Mouse (Mus musculus) heart, adult 2 months (tissue): ENCODE measurements at regions not wholly inside any gene's neighbourhood (a gene's known extent, or its start where the extent isn't known, plus 50 kb on each side); places are given as distances from the start of the nearest gene placed in this dataset.

Experiments used
- DNase-seq, 2 experiments: peaks; one replicate each; pipeline ENCODE4 v3.0.0; 2021
- H3K27ac ChIP-seq: fragments of 200-600 bp; 2 replicates; pipeline ENCODE4 v1.8.1; 2022
- H3K27me3 ChIP-seq: fragments of 200-500 bp; 2 replicates; pipeline ENCODE4 v1.6.1; 2012; ENCODE audit warnings: mild to moderate bottlenecking, low read length, inconsistent platforms, mixed read lengths; ENCODE audit not compliant: control insufficient read depth, insufficient read depth
- H3K36me3 ChIP-seq: fragments of 200-500 bp; 2 replicates; pipeline ENCODE4 v1.6.1; 2012; ENCODE audit warnings: low read length, inconsistent platforms; ENCODE audit not compliant: control insufficient read depth, insufficient read depth
- H3K4me1 ChIP-seq: fragments of 200-500 bp; 2 replicates; pipeline ENCODE4 v1.6.1; 2011; ENCODE audit warnings: low read length; ENCODE audit not compliant: control insufficient read depth, insufficient read depth
- H3K4me3 ChIP-seq: fragments of 200-600 bp; 2 replicates; pipeline ENCODE4 v1.8.1; 2022
- H3K79me2 ChIP-seq: fragments of 200-500 bp; replicated peaks from 2 replicates; pipeline ENCODE4 v1.6.1; 2012; ENCODE audit warnings: mild to moderate bottlenecking, inconsistent platforms, low read length, moderate library complexity, mixed read lengths; ENCODE audit not compliant: control insufficient read depth, insufficient read depth
- H3K9ac ChIP-seq: fragments of 200-500 bp; 2 replicates; pipeline ENCODE4 v1.6.1; 2012; ENCODE audit warnings: low read depth, mild to moderate bottlenecking, control low read depth, inconsistent platforms, low read length, mixed read lengths
- CTCF ChIP-seq: fragments of 200-600 bp; IDR thresholded peaks from 2 replicates; pipeline ENCODE4 v1.8.1; 2022; ENCODE audit warnings: antibody characterized with exemption, mild to moderate bottlenecking, moderate library complexity
- EP300 ChIP-seq: fragments of 200-500 bp; IDR thresholded peaks from 2 replicates; pipeline ENCODE4 v1.6.1; 2011; ENCODE audit warnings: low read depth, low read length, control low read depth; ENCODE audit not compliant: insufficient read depth
- POLR2A ChIP-seq: fragments of 200-500 bp; IDR thresholded peaks from 2 replicates; pipeline ENCODE4 v1.6.1; 2011; ENCODE audit warnings: mild to moderate bottlenecking, low read depth, low read length, control low read depth; ENCODE audit not compliant: insufficient read depth
- WGBS: fragments of 180-500 bp; shearing (Covaris S2); methylation state at CpG from one replicate; pipeline ENCODE4 v1.1.7; 2018; 5-methylcytosine and 5-hydroxymethylcytosine counted together
- intact Hi-C: fragments of 180-260 bp; cut with DNase I; formaldehyde crosslinking; loops from one replicate; pipeline ENCODE4 v1.15.1; 2025

DNA sequence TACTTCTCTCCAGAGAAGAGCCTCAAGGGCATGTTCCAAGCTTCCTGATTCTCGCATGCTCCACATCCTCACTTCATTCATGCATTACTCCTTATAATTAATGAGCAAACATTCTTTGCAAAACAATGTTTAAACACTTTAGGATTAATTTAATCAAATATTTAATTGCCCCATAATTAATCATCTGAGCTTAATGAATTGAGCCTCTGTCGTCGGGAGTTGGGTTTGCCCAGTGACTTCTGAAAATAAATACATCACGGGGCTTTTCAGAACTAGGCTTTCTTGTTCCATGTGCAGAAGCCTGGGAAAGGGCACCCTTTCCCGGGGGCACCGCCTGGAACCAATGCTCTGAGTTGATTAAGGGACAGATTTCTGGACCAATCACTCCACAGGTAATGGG lies 135.1 kb downstream of the Wscd1 start:
- no peaks in the 10 kb centered on the region for H3K79me2 ChIP-seq
- no peak for DNase-seq
- no peaks in the 10 kb centered on the region for H3K4me1 ChIP-seq
- H3K36me3 ChIP-seq = no peaks in the 10 kb centered on the region
- H3K27ac ChIP-seq = no peak overlapping the region
- TF ChIP-seq POLR2A = no peak
- TF ChIP-seq CTCF = no peak
- TF ChIP-seq EP300 = no peak
- H3K27me3 ChIP-seq = no peaks in the 10 kb centered on the region
- H3K4me3 ChIP-seq = no peak overlapping the region
- intact Hi-C loops = no loop called here
- WGBS = 77% methylated on average over 6 of the region's 6 CpGs
- H3K9ac ChIP-seq = no peak overlapping the region

DNA sequence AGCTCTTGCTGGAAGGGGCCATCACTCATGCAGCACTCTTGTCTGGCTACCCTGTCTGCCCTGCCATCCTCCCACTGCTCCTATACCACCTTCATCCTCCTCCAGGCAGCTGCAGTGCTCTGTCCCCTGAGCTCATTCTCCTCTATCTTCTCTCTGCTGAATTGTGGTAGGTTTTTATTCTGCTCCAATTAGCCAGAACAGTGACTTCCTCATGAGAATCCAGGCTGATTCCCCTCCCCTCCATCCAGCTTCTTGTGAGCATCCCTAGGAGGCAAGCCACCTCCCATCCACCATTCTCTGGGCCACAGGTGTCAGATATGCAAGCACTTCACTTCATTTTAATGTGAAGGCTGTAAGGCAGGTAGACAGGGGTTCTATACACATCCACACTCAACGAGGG lies 132.1 kb downstream of the Wscd1 start:
- Histone ChIP-seq H3K79me2 (no peaks in the 10 kb centered on the region), H3K4me3 (no peak overlapping the region), H3K9ac (no peak overlapping the region), H3K27ac (no peak overlapping the region), H3K36me3 (no peaks in the 10 kb centered on the region), H3K27me3 (no peaks in the 10 kb centered on the region), H3K4me1 (no peaks in the 10 kb centered on the region)
- WGBS = 40% methylated on average over 1 of the region's 1 CpGs
- intact Hi-C loops = no loop called here
- DNase-seq = no peak
- TF ChIP-seq EP300 (no peak), CTCF (no peak), POLR2A (no peak)

DNA sequence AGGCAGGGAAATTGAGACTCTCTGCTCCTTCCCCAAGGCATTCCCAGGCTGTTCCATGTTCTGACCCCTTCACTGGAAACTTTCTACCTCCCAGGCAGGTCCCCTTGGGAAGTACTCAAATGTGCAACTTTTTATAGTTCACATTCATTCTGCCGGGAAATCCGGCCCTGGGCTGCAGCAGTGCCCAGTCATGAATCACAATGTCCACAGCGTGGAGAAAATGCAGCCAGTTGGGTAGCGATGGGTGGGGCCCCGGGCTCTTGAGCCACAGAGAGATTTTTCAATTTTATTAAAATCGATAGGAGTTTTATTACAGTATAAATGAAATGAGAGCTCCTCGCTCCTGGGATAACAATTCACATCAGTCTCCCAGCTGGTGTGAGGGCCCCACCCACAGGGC lies 121.6 kb downstream of the Wscd1 start:
- H3K36me3 ChIP-seq = no peaks in the 10 kb centered on the region
- no peak overlapping the region for H3K27ac ChIP-seq
- H3K9ac ChIP-seq = no peak overlapping the region
- no peaks in the 10 kb centered on the region for H3K4me1 ChIP-seq
- H3K27me3 ChIP-seq = no peaks in the 10 kb centered on the region
- intact Hi-C loops = no loop called here
- no peak overlapping the region for H3K4me3 ChIP-seq
- TF ChIP-seq POLR2A (no peak), CTCF (no peak), EP300 (no peak)
- H3K79me2 ChIP-seq = no peaks in the 10 kb centered on the region
- no peak for DNase-seq
- WGBS = 71% methylated on average over 7 of the region's 7 CpGs

DNA sequence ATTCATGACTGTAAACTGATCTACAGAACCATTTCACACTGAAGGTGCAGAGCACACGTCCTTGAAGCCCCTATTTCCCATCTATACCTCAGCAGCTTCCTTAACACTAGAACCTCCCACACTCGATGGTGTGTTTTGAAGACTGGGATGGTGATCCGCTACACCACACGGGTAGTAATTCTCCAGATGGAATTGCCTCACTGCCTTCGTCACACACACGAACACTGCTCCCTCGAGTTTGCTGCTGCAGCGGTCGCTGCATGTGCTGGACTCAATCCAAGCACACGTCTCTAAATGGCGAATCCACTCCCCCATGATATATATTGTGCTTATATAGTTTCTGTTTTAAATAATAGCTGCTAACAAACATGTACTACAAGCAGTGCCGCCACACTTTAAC lies 117.0 kb downstream of the Wscd1 start:
- Histone ChIP-seq H3K79me2 (no peaks in the 10 kb centered on the region), H3K27ac (no peak overlapping the region), H3K9ac (no peak overlapping the region), H3K27me3 (no peaks in the 10 kb centered on the region), H3K4me3 (no peak overlapping the region), H3K4me1 (no peaks in the 10 kb centered on the region), H3K36me3 (no peaks in the 10 kb centered on the region)
- DNase-seq = no peak
- intact Hi-C loops = no loop called here
- 75% methylated on average over 12 of the region's 12 CpGs for WGBS
- no peak for TF ChIP-seq POLR2A

DNA sequence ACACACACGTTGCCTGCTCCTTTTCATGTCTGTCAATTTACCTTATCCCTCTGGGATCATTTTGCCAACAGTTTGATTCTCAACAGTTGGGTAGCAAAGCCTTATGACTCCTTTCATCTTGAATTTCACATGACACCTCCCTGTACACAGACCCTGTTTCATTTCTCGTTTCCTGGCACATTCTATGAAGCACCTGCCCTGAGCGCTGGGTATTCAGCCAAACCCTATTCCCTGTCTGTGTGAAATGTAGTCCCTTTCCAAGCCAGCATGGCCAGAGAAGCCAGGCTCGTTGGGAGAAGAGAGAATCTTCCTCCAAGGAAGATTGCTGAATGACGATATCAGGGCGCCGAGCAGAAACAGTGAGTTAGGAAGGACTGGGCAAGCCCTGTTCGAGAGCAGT lies 108.2 kb downstream of the Wscd1 start:
- Histone ChIP-seq H3K4me3 (no peak overlapping the region), H3K9ac (no peak overlapping the region), H3K27me3 (no peaks in the 10 kb centered on the region), H3K4me1 (no peaks in the 10 kb centered on the region), H3K79me2 (no peaks in the 10 kb centered on the region), H3K27ac (no peak overlapping the region), H3K36me3 (no peaks in the 10 kb centered on the region)
- WGBS = 72% methylated on average over 8 of the region's 8 CpGs
- TF ChIP-seq CTCF (no peak), EP300 (no peak), POLR2A (no peak)
- DNase-seq = no peak
- intact Hi-C loops = no loop called here

DNA sequence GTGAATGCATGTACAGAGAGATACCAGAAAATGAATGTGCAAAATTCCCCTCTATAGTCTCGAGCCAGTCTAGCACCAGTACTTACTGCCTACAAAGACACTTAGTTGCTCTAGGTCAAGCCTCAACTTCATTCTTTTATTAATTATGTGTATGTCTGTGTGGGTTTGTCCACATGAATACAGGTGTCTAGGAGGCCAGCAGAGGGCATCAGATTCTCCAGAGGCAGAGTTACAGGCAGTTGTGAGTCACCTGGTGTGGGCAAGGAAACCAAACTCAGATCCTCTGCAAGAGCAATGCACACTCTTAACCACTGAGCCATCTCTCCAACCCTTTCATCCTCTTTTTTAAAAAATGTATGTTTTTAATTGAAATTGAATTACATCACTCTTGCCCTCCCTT lies 105.8 kb downstream of the Wscd1 start:
- Histone ChIP-seq H3K27me3 (no peaks in the 10 kb centered on the region), H3K9ac (no peak overlapping the region), H3K27ac (no peak overlapping the region), H3K36me3 (no peaks in the 10 kb centered on the region), H3K4me1 (no peaks in the 10 kb centered on the region), H3K4me3 (no peak overlapping the region), H3K79me2 (no peaks in the 10 kb centered on the region)
- DNase-seq = no peak
- intact Hi-C loops = no loop called here
- no peak for TF ChIP-seq EP300
- TF ChIP-seq POLR2A = no peak
- TF ChIP-seq CTCF = no peak
- WGBS = 77% methylated on average over 1 of the region's 1 CpGs
